Mouse (Mus musculus): ENCODE measurements around the gene Zfp260. TPM values are rescaled to one million over a fixed set of nuclear protein-coding genes. Genes with fewer than 3 reads are reported as not detected.
A peak's percentile ranks its signal among the peaks of the same experiment; 100 is the strongest.
"Not testable (repeated sequence)": the region's sequence is repeated elsewhere in the genome, so short reads cannot be mapped to it uniquely, and the experiment has no call there.

The Zfp260 gene
- total RNA-seq, 2 experiments from 2014 or later = 71.7 to 72.1 TPM

DNA sequence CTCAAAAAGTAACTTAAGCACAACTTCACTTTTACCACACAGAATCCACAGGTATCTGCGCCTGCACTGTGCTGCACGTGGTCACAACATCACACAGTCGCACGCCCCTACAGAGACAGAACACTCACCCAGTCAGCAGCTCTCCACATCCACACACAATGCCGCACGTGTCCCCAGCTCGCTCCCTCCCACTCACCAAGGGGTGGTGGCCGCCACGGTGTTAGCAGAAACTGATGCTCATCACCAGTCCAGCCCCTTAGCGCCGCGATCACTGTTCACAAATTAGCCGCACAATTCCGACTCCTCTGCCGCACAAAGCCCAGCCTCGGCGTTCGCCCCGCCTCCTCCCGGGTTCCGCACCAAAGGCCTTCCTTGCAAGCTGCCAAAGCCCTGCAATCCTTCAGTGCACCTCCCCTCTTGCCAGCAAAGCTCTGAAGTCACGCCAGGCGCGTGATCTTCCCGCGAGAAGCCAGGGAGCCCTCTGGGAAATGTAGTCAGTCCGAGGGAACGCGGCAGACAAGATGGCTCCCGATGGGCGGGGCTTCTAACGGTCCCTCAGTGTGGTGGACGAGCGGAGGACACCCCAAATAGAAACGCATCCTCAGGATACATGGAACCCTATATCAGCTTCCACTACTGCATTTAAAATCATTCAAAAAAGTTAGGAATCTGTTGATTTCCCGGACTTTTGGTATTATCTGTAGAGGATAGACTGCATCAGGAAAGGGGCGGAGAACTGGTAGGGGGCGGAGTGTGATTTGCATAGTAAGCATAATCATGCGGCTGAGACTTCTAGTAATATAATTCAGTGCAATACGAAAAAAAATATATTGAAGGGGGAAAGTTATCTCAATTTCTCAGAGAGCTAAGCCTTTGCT, 4.2 kb upstream of the Zfp260 start, which contains the start of the genes Gm26920 and Zfp566:
Gene Gm26920, minus strand, starts transcription at position 319 of the 878 bp plus-strand sequence.
Gene Zfp566, minus strand, starts transcription at position 436 of the 878 bp plus-strand sequence.
- H3K27ac ChIP-seq = peak within 1 kb of the TSS; percentile 78
- peak; percentile 94 to 95 for DNase-seq (ENCODE audit: extremely low spot score in 1 of 2, low spot score in 2 of 2)
- intact Hi-C loops (cut with DNase I) = loop anchor here (1.0 to 5.0 kb wide), 3 partner anchors 39 to 138 kb away; partner anchors contain the start of genes Zfp14 and Zfp74
- TF ChIP-seq CTCF (IDR thresholded peaks at IDR 0.05) = no peak
- H3K4me3 ChIP-seq = peak within 1 kb of the TSS; percentile 60

DNA sequence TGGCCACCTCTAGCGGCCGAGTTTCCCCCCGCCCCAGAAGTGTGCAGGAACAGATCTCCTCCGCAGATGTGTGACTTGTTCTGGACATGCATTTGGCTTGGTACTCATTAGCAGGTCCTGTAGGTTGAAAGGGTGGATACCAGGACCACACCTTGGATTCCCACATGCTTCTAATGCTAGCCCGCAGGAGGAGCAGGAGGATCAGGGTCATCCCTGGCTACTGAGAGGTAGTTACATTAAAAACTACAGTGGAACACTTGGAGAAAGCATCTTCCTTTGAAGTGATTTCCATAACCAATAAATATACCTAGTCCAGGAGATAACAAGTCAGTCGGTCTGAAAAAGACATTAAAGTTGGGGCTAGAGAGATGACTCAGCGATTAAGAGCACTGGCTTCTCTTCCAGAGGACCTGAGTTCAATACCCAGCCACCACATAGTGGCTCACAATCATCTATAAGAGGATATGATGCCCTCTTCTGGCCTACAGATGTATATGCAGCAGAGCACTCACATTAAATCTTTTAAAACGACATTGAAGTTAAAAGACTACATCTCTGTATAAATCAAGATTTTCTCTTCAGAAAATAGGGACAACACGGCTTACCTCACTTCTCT, 3.5 kb upstream of the Zfp260 start:
- DNase-seq (ENCODE audit: extremely low spot score in 1 of 2, low spot score in 2 of 2) = no peak
- peak overlapping the region; percentile 78; the same call in 1 of the 2 replicates for H3K27ac ChIP-seq
- intact Hi-C loops (cut with DNase I) = loop anchor here (1.0 to 5.0 kb wide), 3 partner anchors 40 to 139 kb away; partner anchors contain the start of genes Zfp14 and Zfp74
- peak; percentile 56 for TF ChIP-seq CTCF (IDR thresholded peaks at IDR 0.05)
- peak overlapping the region; percentile 60 for H3K4me3 ChIP-seq

DNA sequence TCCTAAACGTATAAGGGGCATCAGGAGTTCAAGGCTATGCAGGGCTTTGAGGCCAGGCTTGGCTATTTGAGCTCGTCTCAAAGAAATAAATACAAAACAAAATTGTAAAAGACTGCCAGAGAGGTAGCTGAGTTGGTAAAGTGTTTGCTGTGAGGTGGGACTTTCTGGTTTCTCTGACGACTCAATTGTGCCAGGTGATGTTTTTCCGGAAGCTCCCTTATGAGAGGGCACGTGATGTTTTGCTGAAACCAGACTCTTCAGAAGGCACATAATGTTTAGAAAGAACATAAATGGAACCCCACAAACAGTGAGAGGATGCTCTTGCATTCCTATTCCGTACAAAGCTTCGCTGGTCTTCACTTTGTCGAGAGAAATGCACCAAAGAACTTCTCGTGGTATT, 1.9 kb upstream of the Zfp260 start:
- intact Hi-C loops (cut with DNase I) = loop anchor here (5.0 kb wide), 2 partner anchors 125 to 140 kb away; partner anchors contain the start of gene Zfp74
- DNase-seq (ENCODE audit: extremely low spot score in 1 of 2, low spot score in 2 of 2) = no peak
- Histone ChIP-seq H3K4me3 (no peak overlapping the region), H3K27ac (no peak overlapping the region)
- TF ChIP-seq CTCF (IDR thresholded peaks at IDR 0.05) = no peak

DNA sequence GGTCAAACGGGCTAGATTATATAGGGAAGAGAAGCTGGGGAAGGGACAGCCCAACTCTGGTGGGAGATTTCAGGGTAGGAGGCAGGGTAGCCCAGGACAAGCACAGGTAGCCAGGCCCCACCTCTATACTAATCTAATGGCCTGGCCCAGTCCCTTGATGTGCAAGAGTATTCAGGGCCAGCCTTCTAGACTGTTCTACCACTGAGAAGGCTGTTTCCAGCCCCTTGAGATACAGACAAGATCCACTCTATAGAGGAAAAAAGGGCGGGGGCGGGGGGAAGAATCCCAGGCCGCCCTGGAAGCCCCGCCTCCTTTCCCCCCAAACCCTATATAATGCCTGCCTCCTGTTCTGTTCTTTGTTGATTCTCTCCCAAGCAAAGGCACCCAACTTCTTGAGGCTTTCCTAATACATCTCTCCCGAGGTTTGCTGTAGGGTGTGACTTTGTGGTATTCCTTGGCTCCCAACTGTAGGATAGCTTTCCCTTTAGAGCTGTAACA, 610 bp upstream of the Zfp260 start:
- Histone ChIP-seq H3K4me3 (peak overlapping the region; percentile 58), H3K27ac (no peak overlapping the region; the same call in none of the 2 replicates)
- intact Hi-C loops (cut with DNase I) = loop anchor here (5.0 kb wide), 2 partner anchors 123 to 142 kb away; partner anchors contain the start of gene Zfp74
- DNase-seq (ENCODE audit: extremely low spot score in 1 of 2, low spot score in 2 of 2) = no peak
- TF ChIP-seq CTCF (IDR thresholded peaks at IDR 0.05) = no peak

DNA sequence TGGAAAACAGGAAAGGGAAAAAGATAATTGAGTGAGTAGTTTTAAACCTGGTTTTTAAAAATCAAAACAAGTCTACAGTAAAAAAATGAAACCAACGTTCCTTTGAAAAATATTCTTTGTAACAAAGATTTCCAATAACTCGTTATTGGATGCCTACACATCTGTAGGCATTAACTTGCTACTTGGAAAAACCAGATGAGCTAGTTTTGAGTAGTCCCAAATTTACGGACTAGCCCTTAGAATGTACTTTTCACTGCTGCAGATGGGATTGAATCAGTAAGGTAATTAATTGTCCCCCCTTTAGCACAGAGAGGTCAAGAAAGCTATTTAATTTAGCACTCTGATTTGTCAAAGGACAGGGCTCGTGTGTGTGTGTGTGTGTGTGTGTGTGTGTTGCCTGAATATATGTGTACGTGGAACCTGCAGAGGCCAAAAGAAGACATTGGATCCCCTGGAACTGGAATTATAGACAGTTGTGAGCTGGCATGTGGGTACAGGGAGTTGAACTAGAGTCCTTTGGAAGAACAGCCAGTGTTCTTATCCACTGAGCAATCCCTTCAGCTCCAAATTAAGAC, 1.1 kb downstream of the Zfp260 start:
- no peak for DNase-seq (ENCODE audit: extremely low spot score in 1 of 2, low spot score in 2 of 2)
- no peak for TF ChIP-seq CTCF (IDR thresholded peaks at IDR 0.05)
- peak overlapping the region; percentile 95 for H3K27ac ChIP-seq

DNA sequence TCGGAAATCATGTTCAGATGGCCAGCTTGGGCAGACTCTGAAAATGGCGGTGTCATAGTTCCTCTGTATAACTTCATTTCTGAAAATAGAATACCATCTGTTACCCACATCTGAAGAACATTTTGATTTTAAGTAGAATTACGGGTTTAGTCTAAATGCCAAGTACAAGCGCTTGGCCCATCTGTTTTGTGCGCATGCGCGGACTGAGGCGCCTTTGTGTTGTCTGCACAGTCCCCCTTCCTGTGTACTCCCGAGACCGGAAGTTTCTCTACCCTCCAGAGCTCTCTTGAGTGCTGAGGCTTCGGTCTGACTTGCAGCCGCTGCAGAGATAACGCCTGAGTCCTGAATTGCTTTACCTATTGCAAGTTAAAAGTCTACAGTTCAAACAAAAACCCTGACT, 4.7 kb downstream of the Zfp260 start:
- Histone ChIP-seq H3K27ac (peak overlapping the region; percentile 81), H3K4me3 (peak overlapping the region; percentile 39)
- no peak for TF ChIP-seq CTCF (IDR thresholded peaks at IDR 0.05)
- intact Hi-C loops (cut with DNase I) = loop anchor here (1.0 to 2.0 kb wide), 2 partner anchors 22 to 70 kb away; partner anchors contain the start of genes Zfp146 and Zfp382
- peak; percentile 66 to 82 for DNase-seq (ENCODE audit: extremely low spot score in 1 of 2, low spot score in 2 of 2)

More for the DNA sequence above, 1.1 kb downstream of the Zfp260 start:
- peak overlapping the region; percentile 58 for H3K4me3 ChIP-seq
- intact Hi-C loops (cut with DNase I) = no loop called here

DNA sequence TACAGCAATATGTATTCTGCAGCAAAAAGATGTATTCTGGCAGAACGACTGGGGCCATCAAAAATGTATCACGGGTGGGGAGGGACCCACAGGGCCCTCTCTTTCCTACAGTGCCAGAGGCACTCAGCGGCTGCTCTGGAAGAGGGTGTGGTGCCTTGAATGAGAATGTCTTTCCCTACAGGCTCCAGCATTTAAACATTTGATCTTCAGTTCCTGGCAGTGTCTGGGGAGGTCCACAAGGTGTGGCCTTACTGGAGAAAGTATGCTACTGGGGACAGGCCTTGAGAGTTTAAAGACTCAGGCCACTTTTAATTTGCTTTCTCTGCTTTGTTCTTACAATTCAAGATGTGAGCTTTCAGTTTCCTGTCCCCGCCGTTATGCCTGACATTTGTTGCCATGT, 21.5 kb downstream of the Zfp260 start:
- no peak for TF ChIP-seq CTCF (IDR thresholded peaks at IDR 0.05)
- no peak for DNase-seq (ENCODE audit: extremely low spot score in 1 of 2, low spot score in 2 of 2)
- no peak overlapping the region for H3K27ac ChIP-seq
- intact Hi-C loops (cut with DNase I) = no loop called here
- H3K4me3 ChIP-seq = no peak overlapping the region

DNA sequence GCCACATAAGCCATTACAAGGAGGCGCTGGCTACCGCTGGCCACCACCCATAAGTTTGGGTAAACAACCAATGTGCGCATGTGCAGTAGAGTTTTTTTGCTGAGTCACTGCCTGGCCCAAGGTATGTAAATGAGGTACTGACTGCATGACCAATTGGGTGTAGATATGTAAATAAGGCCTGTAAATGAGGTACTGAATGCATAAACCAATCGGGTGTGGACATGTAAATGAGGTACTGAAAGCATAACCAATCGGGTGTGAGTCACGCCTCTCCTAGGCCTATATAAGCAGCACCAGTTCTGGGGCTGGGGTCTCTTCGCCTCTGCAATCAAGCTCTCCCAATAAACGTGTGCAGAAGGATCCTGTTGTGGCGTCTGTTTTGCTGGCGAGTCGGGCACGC, 23.4 kb downstream of the Zfp260 start:
- intact Hi-C loops (cut with DNase I); H3K27ac ChIP-seq; H3K4me3 ChIP-seq; DNase-seq (ENCODE audit: extremely low spot score in 1 of 2, low spot score in 2 of 2): not testable (repeated sequence)

DNA sequence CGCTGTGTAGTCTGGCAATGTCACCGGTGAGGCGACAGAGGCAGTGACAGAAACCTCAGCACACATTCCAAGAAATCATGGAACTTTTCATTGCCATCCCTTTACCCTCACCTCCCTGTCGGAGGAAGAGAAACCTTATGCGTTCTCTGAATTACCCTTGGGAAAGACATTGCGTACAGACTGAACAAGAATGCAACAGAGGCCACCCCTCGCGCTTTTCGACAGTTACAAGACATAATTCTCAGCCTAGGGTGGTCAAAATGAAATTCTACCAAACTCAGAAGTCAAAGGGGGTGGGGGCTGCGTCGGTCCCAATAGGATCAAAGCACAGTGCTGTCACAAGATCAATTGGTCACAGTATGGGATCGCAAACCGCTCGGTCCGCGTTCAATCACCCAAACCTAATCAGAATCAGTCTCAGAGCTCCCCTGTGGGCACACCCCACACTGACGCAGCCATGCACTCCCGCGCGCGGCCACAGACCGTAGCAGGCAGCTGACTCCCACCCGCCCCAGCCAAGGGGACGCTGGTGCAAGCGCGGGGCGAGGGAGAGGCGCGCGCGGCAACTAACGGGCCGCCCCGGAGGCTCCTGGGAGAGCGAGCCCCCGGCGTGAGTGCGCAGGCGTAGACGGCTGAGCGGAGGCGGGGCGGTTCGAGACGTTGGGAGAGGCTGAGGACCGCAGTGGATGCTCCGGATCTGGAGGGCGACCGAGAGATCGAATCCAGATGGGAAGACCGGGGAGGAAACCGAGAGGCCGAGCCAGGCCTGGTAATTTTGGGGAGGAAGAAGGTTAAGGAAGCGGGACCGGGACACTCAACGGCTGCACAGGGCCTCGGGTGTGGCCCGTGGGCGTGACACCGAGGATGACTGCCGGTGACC, 27.0 kb downstream of the Zfp260 start, which contains the start of gene Zfp382:
Gene Zfp382, plus strand, starts transcription at position 635 of the 880 bp plus-strand sequence.
- Histone ChIP-seq H3K4me3 (peak within 1 kb of the TSS; percentile 96), H3K27ac (peak within 1 kb of the TSS; percentile 83)
- intact Hi-C loops (cut with DNase I) = loop anchor here (1.0 kb wide), 1 partner anchor 22 kb away; no protein-coding TSS in a partner anchor
- peak; percentile 9; the same call in 1 of the 2 replicates for TF ChIP-seq CTCF (IDR thresholded peaks at IDR 0.05)
- DNase-seq (ENCODE audit: extremely low spot score in 1 of 2, low spot score in 2 of 2) = peak; percentile 89 to 91

DNA sequence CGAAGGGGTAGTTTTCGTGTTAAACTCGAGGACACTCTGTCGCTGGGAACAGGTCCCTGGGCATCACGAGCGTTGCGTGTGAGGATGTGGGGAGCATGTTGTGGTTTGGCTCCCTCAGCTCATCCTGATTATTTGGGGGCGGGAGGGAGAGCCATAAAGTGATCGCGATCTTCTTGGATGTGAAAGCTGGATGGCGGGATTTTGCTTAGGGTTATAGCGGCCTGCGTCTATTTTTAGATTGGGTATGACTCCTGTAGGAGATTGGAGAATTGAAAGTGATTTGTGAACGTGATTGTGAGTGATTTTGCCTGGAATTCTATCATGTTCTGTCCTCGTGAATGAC, 27.6 kb downstream of the Zfp260 start:
- H3K27ac ChIP-seq = peak overlapping the region; percentile 83
- intact Hi-C loops (cut with DNase I) = no loop called here
- TF ChIP-seq CTCF (IDR thresholded peaks at IDR 0.05) = no peak
- peak overlapping the region; percentile 96 for H3K4me3 ChIP-seq
- DNase-seq (ENCODE audit: extremely low spot score in 1 of 2, low spot score in 2 of 2) = no peak
